Mouse (Mus musculus) liver, embryonic 16.5 days (tissue): ENCODE measurements around the gene Igsf11. TPM values are rescaled to one million over a fixed set of nuclear protein-coding genes. Genes with fewer than 3 reads are reported as not detected.

Experiments used
- ATAC-seq: fragments of 200-750 bp; cut with Nextera tagmentation; 2 replicates; pipeline ENCODE4 v1.8.0; 2017; ENCODE audit warnings: low read depth, mild to moderate bottlenecking, moderate number of reproducible peaks, moderate library complexity
- H3K27ac ChIP-seq: fragments of 300-500 bp; sonication (generic); 2 replicates; pipeline ENCODE4 v1.5.1; 2014; ENCODE audit warnings: mild to moderate bottlenecking, low read length
- H3K27me3 ChIP-seq: fragments of 300-500 bp; sonication (generic); 2 replicates; pipeline ENCODE4 v1.6.1; 2014; ENCODE audit warnings: low read depth, low read length, mixed read lengths; ENCODE audit not compliant: control insufficient read depth, insufficient read depth
- H3K36me3 ChIP-seq: fragments of 300-500 bp; sonication (generic); 2 replicates; pipeline ENCODE4 v1.6.1; 2014; ENCODE audit warnings: mild to moderate bottlenecking; ENCODE audit not compliant: control insufficient read depth, insufficient read depth
- H3K4me1 ChIP-seq: fragments of 300-500 bp; sonication (generic); 2 replicates; pipeline ENCODE4 v1.6.1; 2014; ENCODE audit warnings: low read depth, low read length, mixed read lengths; ENCODE audit not compliant: control insufficient read depth
- H3K4me2 ChIP-seq: fragments of 300-500 bp; sonication (generic); 2 replicates; pipeline ENCODE4 v1.6.1; 2014; ENCODE audit warnings: low read depth, low read length, mixed read lengths
- H3K4me3 ChIP-seq: fragments of 300-500 bp; sonication (generic); 2 replicates; pipeline ENCODE4 v1.5.1; 2014; ENCODE audit warnings: low read depth, mild to moderate bottlenecking, low read length
- H3K9ac ChIP-seq: fragments of 300-500 bp; sonication (generic); 2 replicates; pipeline ENCODE4 v1.6.1; 2014; ENCODE audit warnings: low read depth, low read length
- H3K9me3 ChIP-seq: fragments of 300-500 bp; sonication (generic); replicated peaks from 2 replicates; pipeline ENCODE4 v1.6.1; 2016; ENCODE audit warnings: low read length; ENCODE audit not compliant: control insufficient read depth
- whole genome bisulfite sequencing: fragments of 180-500 bp; shearing (Covaris S2); extraction: QIAGEN DNeasy Blood & Tissue Kit; methylation state at CpG from one replicate; pipeline ENCODE4 v1.1.7; 2014; ENCODE audit not compliant: insufficient replicate concordance; 5-methylcytosine and 5-hydroxymethylcytosine counted together
- polyA plus RNA-seq: library from polyadenylated mRNA; unstranded; fragments of >200 nt; fragmentation: Nextera tagmentation; extraction: Ambion mirVana; gene quantifications from 2 replicates; pipeline ENCODE4 v1.2.1, GENCODE M21; 2015

The Igsf11 gene
- polyA plus RNA-seq, 1 experiment from 2014 or later = 0.12 TPM

DNA sequence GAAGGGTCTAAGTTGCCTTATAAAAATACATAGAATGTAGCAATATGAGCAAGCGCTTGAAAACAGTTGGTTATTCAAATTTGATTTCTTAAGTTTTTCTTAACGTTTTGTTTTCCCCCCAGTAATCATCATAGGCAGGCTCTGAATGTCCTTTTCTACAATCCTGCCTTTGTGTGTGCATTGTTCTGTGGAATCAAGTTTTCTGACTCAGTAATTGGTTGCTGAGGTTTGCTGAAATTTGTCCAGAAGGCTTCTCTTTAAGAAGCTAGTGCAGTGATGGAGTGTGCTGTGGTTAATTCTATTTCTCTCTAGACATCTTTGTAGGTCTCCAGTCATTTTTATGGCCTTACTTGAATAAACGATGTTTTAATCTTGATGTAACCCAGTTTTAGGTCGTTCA is 10.5 kb downstream of the Igsf11 start:
- no peak for ATAC-seq
- no peak overlapping the region for H3K4me2 ChIP-seq

DNA sequence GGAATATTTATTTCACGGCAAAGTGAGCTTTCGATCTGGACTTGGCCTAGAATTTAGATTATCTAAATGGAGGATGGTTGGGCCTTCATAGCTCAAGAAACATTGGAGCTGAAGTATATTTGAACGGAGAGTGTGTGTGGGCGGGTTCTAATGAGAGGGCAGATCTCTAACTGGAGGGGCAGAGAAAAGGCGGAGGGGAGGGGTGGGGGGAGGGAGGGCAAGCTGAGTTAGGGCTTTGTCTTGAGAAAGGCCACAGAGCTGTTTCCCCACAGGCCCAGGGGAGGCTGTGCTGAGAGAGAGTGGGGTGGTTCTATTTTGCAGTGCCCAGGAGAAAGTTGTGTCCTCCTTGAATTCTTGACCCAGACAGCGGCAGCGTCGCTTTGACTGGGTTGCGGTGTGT is 11.7 kb downstream of the Igsf11 start:
- Histone ChIP-seq H3K27me3 (peaks cover 20% of the 10 kb centered on the region), H3K9me3 (no peaks in the 10 kb centered on the region), H3K4me1 (no peaks in the 10 kb centered on the region), H3K9ac (no peak overlapping the region), H3K36me3 (no peaks in the 10 kb centered on the region), H3K4me2 (no peak overlapping the region), H3K27ac (no peak overlapping the region), H3K4me3 (no peak overlapping the region)
- ATAC-seq = no peak
- 66% methylated on average over 9 of the region's 9 CpGs for WGBS

More for the DNA sequence above, 10.5 kb downstream of the Igsf11 start:
- Histone ChIP-seq H3K27ac (no peak overlapping the region), H3K9ac (no peak overlapping the region), H3K9me3 (no peaks in the 10 kb centered on the region), H3K4me3 (no peak overlapping the region), H3K36me3 (no peaks in the 10 kb centered on the region), H3K4me1 (no peaks in the 10 kb centered on the region), H3K27me3 (peaks cover 20% of the 10 kb centered on the region)
- 35% methylated on average over 4 of the region's 4 CpGs for WGBS

DNA sequence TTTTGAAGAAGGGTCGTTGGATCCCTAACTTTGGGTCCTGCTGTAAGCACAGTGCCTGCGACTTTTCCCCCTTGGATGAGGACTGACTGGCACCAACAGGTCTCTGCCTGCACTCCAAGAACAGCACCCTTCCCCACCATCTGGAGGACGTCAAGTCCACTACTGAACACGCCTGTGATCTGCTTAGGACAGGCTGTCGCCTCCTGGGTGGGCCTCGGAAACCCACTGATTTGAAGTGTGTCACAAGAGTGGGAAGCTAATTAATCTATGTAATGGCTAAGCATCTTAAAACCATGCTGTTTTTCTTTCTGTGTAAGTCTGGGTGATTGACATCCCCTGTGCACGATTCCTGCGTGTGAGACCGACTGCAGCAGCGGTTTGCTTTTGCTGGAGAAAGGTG is 13.4 kb downstream of the Igsf11 start:
- WGBS = 70% methylated on average over 10 of the region's 10 CpGs
- no peak overlapping the region for H3K4me3 ChIP-seq

DNA sequence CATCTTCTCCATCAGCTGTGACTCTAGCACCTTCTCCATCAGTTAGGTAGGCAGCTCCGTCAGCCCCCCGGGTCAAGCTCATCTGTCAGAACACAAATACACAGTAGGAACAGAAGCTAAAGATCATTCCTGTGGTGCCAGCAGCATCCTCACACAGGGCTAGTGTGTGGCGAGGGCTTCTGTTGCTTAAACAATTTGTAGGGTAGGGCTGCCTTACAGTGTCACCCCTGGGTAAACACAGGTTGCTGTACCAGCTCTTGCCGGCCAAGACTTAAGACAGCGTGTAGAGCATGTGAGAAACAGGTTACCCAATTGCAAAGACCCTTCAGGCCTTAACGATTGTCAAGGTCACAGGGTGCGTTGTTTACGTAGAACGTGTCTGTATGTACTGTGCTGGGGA is 15.8 kb downstream of the Igsf11 start:
- H3K9me3 ChIP-seq = no peaks in the 10 kb centered on the region
- peaks cover 9% of the 10 kb centered on the region for H3K27me3 ChIP-seq
- WGBS = 71% methylated on average over 9 of the region's 9 CpGs
- no peak for ATAC-seq
- H3K4me1 ChIP-seq = no peaks in the 10 kb centered on the region
- no peaks in the 10 kb centered on the region for H3K36me3 ChIP-seq
- no peak overlapping the region for H3K4me3 ChIP-seq
- H3K27ac ChIP-seq = no peak overlapping the region
- H3K9ac ChIP-seq = no peak overlapping the region
- no peak overlapping the region for H3K4me2 ChIP-seq

More for the DNA sequence above, 13.4 kb downstream of the Igsf11 start:
- no peak for ATAC-seq
- H3K27ac ChIP-seq = no peak overlapping the region
- no peak overlapping the region for H3K9ac ChIP-seq
- H3K9me3 ChIP-seq = no peaks in the 10 kb centered on the region
- H3K4me2 ChIP-seq = no peak overlapping the region
- H3K4me1 ChIP-seq = no peaks in the 10 kb centered on the region
- peaks cover 20% of the 10 kb centered on the region for H3K27me3 ChIP-seq
- no peaks in the 10 kb centered on the region for H3K36me3 ChIP-seq

DNA sequence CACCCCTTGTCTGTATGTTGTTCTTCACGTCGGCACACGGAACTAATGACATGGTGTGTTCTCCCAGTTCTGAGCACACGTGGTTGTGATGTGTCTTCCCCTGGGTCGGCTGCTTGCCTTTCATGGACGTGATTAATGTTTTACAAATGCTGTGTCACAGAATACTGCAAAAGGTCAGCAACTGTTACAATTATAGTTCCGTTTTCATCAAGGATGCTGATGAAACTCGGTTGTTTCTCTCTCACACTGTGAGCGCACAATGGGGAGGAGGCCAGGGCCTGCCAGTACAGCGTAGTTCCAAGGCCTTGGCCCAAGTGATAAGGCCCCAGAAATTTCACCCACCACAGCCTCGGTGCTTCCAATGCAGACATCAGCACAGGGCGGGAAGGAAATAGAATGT is 17.0 kb downstream of the Igsf11 start:
- Histone ChIP-seq H3K9me3 (no peaks in the 10 kb centered on the region), H3K4me1 (no peaks in the 10 kb centered on the region), H3K27me3 (no peaks in the 10 kb centered on the region), H3K4me2 (no peak overlapping the region), H3K36me3 (no peaks in the 10 kb centered on the region), H3K4me3 (no peak overlapping the region), H3K9ac (no peak overlapping the region), H3K27ac (no peak overlapping the region)
- ATAC-seq = no peak
- 59% methylated on average over 12 of the region's 12 CpGs for WGBS

DNA sequence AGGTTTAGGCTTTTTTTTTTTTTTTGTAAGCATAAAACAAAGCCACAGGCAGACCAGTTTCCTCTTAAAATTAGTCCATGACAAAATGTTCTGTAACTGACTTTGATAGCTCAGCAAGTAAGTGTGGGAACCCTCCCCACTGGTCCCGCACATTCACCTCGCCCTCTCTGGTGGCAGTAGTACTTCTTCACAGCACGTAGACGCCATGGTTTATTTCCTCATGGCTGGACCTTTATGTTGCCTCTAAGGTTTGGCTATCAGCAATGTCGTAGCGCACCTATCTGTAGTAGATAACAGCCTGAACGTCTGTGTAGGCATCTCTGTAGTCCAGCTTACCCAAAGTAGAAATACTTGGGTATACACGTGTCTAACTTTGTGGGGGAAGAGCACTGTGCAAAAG is 17.6 kb downstream of the Igsf11 start:
- WGBS = 58% methylated on average over 8 of the region's 8 CpGs

DNA sequence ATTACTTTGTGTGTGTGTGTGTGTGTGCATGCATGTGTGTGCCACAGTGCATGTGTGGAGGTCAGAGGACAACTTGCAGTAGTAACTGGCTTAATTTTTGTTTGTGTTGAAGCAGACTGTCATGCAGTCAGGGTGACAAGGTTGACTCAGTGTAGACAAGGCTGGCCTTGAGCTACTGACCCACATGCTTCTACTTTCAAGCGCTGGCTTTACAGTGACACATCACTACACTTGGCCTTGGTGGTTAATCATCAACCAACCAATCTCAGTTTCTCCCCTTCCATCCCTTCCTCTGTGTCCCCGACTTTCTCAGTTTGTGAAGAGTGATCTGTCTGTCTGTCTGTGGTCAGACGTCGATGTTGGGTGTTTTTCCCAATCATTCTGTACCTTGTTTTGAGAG is 23.0 kb downstream of the Igsf11 start:
- no peak overlapping the region for H3K9ac ChIP-seq
- no peaks in the 10 kb centered on the region for H3K4me1 ChIP-seq
- ATAC-seq = peak; percentile 21; the same call in 1 of the 2 replicates
- 49% methylated on average over 4 of the region's 4 CpGs for WGBS
- H3K4me2 ChIP-seq = no peak overlapping the region
- H3K27ac ChIP-seq = no peak overlapping the region
- no peaks in the 10 kb centered on the region for H3K27me3 ChIP-seq
- H3K9me3 ChIP-seq = no peaks in the 10 kb centered on the region
- no peak overlapping the region for H3K4me3 ChIP-seq
- no peaks in the 10 kb centered on the region for H3K36me3 ChIP-seq

More for the DNA sequence above, 17.6 kb downstream of the Igsf11 start:
- Histone ChIP-seq H3K27ac (no peak overlapping the region), H3K36me3 (no peaks in the 10 kb centered on the region), H3K4me2 (no peak overlapping the region), H3K9ac (no peak overlapping the region), H3K4me1 (no peaks in the 10 kb centered on the region), H3K27me3 (no peaks in the 10 kb centered on the region), H3K9me3 (no peaks in the 10 kb centered on the region), H3K4me3 (no peak overlapping the region)
- no peak for ATAC-seq

DNA sequence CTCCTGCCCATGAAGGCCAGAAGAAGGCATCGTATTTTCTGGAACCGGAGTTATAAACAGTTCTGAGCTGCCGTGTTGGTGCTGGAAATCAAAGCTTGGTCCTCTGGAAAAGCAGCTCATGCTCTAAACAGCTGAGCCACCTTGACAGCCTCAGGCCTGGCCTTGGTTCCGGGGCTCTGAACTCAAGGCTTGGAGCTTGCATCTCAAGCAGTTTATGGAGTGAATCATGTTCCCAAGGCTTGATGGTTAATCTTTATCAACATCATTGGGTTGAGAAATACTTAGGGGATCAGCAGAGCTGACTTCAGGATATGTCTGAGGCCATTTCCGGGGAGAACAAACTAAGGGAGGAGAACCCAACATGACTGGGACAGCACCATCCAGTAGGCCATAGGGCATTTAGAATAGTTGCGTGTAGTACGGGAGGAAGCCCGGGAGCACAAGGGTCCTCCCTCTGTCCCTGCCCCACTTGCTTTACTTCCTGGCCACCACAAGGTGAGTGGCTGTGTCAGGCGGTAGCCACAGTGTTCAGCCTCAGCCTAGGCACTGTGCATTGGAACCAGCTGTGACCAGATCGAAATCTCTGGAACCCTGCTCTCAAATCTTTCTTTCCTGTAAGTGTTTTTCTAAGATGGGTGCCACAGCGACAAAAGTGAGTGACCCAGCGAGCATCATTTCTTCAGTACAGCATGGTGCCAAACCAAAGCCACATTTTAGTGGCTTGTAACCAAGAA is 23.7 kb downstream of the Igsf11 start:
- WGBS = 68% methylated on average over 12 of the region's 12 CpGs
- Histone ChIP-seq H3K4me3 (no peak overlapping the region), H3K4me1 (no peaks in the 10 kb centered on the region), H3K4me2 (no peak overlapping the region), H3K36me3 (no peaks in the 10 kb centered on the region), H3K27ac (no peak overlapping the region), H3K27me3 (no peaks in the 10 kb centered on the region), H3K9ac (no peak overlapping the region), H3K9me3 (no peaks in the 10 kb centered on the region)
- no peak for ATAC-seq

DNA sequence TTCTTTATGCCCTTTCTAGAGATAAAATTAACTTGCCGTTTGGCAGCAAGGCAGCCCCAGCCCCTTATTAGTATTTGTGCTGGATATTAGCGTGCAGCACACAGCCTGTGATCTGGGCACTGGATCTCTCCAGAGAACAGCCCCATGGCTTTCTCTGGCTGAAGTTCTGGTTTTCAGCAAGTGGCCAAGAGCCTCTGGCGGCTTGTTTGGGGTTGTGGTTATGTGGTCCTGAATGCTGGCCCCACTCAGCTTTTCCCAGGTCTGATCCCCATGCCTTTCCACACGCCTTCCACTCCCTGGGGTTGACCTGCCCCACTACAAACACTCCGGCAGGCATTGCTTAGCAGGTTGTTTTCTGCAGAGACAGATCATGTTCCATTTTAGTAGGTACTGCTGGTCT is 24.4 kb downstream of the Igsf11 start:
- ATAC-seq = no peak
- no peaks in the 10 kb centered on the region for H3K4me1 ChIP-seq
- H3K9ac ChIP-seq = no peak overlapping the region
- H3K9me3 ChIP-seq = no peaks in the 10 kb centered on the region
- H3K4me2 ChIP-seq = no peak overlapping the region
- no peak overlapping the region for H3K4me3 ChIP-seq
- H3K27ac ChIP-seq = no peak overlapping the region
- no peaks in the 10 kb centered on the region for H3K36me3 ChIP-seq
- 75% methylated on average over 5 of the region's 5 CpGs for WGBS
- no peaks in the 10 kb centered on the region for H3K27me3 ChIP-seq
